Mouse (Mus musculus) kidney, adult 2 months (tissue): ENCODE results near the gene Ncaph2.

Experiments used
- CTCF ChIP-seq: fragments of 200-500 bp; conservative IDR thresholded peaks from 2 replicates; pipeline ENCODE4 v1.5.1; 2011; ENCODE audit warnings: low read depth, mild to moderate bottlenecking, control low read depth, low read length, moderate library complexity, mixed read lengths; ENCODE audit not compliant: insufficient read depth, insufficient read length
- POLR2A ChIP-seq: fragments of 200-500 bp; IDR thresholded peaks from one replicate; pipeline ENCODE4 v1.6.1; 2011; ENCODE audit warnings: low read depth, low read length, control low read depth

DNA sequence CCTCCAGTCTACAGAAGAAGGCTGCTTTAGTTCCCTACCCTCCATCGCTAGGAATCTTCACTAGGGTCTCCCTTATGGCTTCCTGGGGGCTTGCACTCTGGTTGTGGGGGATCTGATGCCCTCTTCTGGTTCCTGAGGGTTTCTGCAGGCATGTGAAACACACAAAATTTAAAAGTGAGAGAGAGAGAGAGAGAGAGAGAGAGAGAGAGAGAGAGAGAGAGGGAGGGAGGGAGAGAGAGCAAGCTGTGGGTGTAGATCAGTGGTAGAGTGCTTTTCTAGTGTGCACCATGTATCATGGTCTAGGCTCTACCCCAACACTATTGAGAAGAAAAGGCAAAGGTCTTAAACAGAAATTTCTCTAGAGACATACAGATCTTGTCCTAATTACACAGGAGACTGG is 13.8 kb upstream of the Ncaph2 start:
- TF ChIP-seq CTCF (no peak), POLR2A (no peak)
